Mouse (Mus musculus) spleen, postnatal 0 days (tissue): ENCODE measurements around the gene Msantd2. TPM values are rescaled to one million over a fixed set of nuclear protein-coding genes. Genes with fewer than 3 reads are reported as not detected.

ENCODE experiments used
- polyA plus RNA-seq: library from polyadenylated mRNA; unstranded; fragments of >200 nt; fragmentation: Nextera tagmentation; extraction: Ambion mirVana; gene quantifications from 2 replicates; pipeline ENCODE4 v1.2.1, GENCODE M21; 2015

Gene Msantd2
- 7.6 and 10.2 TPM in 2 replicates for polyA plus RNA-seq

GRCm38 (mm10) chr9:37488611-37489396 lies at the start of gene Msantd2:
Gene Msantd2, plus strand, starts transcription at chr9:37489319.

GRCm38 (mm10) chr9:37527396-37528224 lies 38.5 kb downstream of the Msantd2 start, which contains the start of gene Esam:
Gene Esam, plus strand, starts transcription at chr9:37528078.

GRCm38 (mm10) chr9:37539170-37540025 lies 50.3 kb downstream of the Msantd2 start, which contains the start of gene Vsig2:
Gene Vsig2, plus strand, starts transcription at chr9:37539255.

GRCm38 (mm10) chr9:37552536-37553293 lies 63.6 kb downstream of the Msantd2 start, which contains the start of gene Nrgn:
Gene Nrgn, minus strand, starts transcription at chr9:37552904.

GRCm38 (mm10) chr9:37554838-37555748 lies 66.0 kb downstream of the Msantd2 start, which contains the start of gene Siae:
Gene Siae, plus strand, starts transcription at chr9:37555698.

Other genes with a start within 250 kb of the Msantd2 start
- 1.1 and 2.3 TPM in 2 replicates for gene Slc37a2, start 233.6 kb upstream of the Msantd2 start, polyA plus RNA-seq
- gene Ccdc15, start 140.9 kb upstream of the Msantd2 start, polyA plus RNA-seq, result 6.2 and 7.6 TPM in 2 replicates
- gene Hepacam, start 122.0 kb upstream of the Msantd2 start, polyA plus RNA-seq, result not detected in 2 replicates
- gene Robo4, start 87.4 kb upstream of the Msantd2 start, polyA plus RNA-seq, result 3.2 and 5.7 TPM in 2 replicates
- 0.07 and 0.18 TPM in 2 replicates for gene Robo3, start 56.1 kb upstream of the Msantd2 start, polyA plus RNA-seq
- gene Esam, start 38.8 kb downstream of the Msantd2 start, polyA plus RNA-seq, result 34.9 and 48.7 TPM in 2 replicates
- 2.4 and 2.9 TPM in 2 replicates for gene Vsig2, start 49.9 kb downstream of the Msantd2 start, polyA plus RNA-seq
- 10.5 and 12.8 TPM in 2 replicates for gene Nrgn, start 63.6 kb downstream of the Msantd2 start, polyA plus RNA-seq
- 5.3 TPM in 2 replicates for gene Siae, start 66.4 kb downstream of the Msantd2 start, polyA plus RNA-seq
- gene Spa17, start 124.4 kb downstream of the Msantd2 start, polyA plus RNA-seq, result 2.9 and 3.0 TPM in 2 replicates
- 64.3 and 71.9 TPM in 2 replicates for gene Tbrg1, start 168.0 kb downstream of the Msantd2 start, polyA plus RNA-seq
- gene Panx3, start 179.9 kb downstream of the Msantd2 start, polyA plus RNA-seq, result not detected in 2 replicates
- not detected in 2 replicates for gene Olfr160, start 226.9 kb downstream of the Msantd2 start, polyA plus RNA-seq